Mouse (Mus musculus): ENCODE data around the gene Tmem163.

Tmem163 gene

DNA sequence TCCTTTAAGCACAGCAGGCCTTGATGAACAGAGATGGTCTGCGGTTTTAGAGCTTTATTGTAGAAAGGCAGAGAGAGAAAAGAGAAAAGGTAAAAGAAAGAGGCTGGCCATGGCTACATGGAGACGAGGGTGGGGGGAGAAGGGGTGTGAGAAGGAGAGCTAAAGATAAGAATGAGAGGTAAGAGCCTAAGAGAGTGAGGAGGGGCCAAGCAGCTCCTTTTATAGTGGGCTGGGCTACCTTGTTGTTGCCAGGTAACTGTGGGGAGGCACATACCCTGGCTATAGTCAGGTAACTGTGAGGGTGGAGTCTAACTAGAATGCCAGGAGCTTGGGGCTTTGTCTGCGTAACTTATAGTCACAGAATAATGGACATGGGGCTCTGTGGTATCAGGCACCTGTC lies 110.7 kb downstream of the Tmem163 start:
- DNase-seq (ENCODE audit: low spot score in 2 of 2): no peak

DNA sequence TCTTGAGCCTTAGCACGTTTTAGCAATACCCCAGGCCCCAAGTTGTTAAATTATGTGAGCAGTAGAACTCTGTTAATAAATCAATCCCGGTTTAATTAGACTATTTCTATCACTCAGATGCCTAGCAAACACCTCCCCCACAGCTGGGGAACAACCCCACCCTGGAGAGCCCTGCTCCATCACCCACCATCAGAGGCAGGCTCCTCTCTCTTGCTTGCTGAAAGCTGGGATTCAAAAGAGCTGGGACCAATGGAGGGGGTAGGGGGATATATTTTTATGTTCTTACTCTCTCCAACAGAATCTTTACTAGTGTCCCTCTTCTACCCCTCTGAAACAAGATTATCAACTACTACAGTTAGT lies 122.9 kb downstream of the Tmem163 start:
- no peak for DNase-seq (ENCODE audit: low spot score in 2 of 2)

DNA sequence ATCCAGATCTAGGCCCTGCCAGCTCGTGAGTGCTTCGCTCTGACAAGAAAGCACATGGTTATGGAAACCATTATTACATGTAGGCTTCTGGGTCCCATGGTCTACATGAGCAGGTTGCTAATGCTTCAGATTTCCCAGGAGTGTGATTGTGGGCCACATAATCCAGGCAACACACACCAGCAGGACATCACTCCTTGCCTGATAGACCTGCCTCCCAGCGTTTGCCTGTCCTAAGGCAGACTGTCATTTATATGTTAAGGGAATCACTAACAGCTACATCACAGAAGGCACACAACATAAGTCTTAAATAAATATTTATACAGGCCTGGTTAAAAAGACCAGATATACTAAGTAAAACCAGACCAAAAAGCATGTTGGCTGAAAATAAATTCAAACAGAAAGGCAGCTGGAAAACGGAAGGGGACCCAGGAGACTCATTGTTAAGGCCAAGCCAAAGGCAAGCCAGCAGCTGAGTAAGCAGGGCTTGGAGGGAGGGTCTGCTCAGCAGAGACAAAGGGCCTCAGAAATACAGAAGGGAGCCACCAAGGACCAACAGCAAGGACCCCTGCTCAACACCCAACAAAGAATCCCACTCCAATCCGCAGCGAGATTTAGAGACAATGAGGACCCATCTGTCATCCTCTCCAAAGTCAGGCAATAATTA lies 123.4 kb downstream of the Tmem163 start:
- DNase-seq (ENCODE audit: low spot score in 2 of 2): no peak

DNA sequence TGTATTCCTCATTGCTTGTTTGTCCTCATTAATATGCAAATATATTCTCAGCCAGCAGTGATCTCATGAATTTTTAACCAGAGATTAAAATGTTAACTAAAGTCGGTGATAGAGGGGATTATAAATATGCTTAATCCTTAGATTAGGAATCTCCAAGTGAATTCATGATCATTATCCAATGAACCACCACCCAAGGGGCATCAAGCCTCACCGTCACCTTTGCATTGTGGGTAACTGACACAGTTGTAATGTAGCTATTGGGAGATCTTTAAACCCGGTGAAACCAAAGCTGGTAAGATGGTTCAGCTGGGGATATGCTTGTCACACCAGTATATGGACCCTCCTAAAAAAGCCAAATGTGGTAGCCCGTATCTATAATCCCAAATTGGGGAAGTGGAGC lies 131.3 kb downstream of the Tmem163 start:
- no peak for DNase-seq (ENCODE audit: low spot score in 2 of 2)

DNA sequence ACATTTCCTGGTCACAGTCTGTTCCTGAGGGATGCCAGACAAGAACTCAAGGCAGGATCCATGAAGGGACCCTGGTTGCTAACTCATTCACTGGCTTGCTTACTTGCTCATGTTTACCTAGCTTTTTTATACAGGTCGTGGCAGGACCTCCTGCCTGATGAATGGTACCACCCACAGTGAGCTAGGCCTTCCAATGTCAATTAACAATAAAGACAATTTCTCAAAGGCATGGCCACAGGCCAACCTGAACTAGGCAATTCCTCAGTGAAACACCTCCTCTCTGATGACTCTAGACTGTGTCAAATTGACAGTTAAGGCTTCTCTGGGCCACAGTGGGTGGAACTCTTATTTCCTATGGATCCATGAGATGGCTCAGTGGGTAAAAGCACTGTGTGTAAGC lies 136.6 kb downstream of the Tmem163 start:
- DNase-seq (ENCODE audit: low spot score in 2 of 2): no peak

DNA sequence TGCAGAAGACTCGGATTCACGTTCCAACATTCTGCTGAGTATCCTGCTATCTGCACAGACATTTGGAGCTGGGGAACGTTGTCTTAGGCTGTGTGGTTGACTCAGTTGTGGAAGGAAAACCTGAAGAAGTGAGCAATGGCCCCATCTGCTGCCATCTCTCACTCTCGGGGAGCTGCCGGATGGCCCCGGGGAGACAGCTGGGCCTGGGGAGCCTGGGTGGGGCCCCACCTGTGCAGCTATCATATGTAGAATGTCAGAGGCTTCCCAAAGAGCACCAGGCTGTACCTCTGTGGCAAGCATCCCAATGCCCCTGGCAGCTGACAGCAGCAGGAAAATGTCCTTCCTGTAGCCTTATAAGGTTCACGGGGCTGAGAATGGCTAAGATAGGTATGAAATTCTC lies 137.4 kb downstream of the Tmem163 start:
- DNase-seq (ENCODE audit: low spot score in 2 of 2): no peak

DNA sequence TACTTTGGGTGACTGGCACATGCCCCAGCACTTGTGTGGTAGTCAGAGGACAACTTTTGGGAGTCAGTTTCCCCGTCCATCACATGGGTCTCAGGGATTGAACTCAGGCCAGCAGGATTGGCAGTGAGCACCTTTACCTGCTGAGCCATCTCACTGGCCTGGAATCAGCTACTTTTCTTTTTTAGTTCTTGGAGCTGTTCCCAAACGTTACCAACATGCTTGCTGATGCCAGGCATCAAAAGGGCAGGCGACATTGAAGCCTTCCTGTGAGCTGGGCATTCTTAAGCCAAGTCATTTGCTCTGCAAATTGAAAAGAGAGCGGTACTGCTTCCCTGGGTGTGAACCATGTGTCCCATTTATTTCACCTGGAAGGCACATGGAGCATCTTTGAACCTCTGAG lies 137.8 kb downstream of the Tmem163 start:
- DNase-seq (ENCODE audit: low spot score in 2 of 2): no peak

DNA sequence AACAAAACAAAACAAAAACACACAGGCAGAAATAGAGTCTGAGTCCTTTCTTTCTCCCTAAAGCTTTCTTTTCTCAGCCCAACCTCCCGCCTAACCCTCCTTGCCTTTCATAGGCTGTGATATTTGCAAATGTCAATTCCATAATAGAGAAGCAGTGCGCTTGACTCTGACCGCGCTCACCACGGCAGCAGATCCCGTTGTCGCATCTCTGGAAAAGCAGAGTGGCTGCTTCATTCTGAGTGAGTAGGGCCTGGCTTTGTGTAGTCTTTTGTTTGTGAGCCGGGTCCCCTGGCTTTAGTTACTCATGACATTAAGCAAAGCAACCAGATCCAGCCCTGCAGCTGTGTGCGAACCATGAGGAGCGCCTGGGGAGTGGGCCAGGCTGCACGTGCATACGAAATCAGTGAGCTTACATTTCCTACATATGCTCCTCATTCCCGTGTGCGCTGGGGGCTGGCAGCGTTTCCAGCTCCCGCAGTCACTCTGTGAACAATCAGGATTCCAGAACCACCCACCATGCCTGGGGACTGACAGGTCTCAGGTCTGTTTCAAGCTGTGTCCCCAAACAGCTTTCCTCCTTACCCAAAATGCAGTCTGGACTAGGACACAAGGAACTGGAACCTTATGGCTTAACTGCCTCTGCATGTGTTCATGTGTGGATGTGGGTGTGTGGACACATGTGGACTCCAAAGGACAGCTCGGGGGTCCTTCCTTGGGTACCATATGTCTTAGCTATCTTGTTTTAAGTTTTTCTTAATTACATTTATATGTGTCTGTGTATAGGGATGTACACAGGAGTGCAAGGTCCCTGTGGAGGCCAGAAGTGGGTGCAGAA lies 141.9 kb downstream of the Tmem163 start:
- DNase-seq (ENCODE audit: low spot score in 2 of 2): no peak

DNA sequence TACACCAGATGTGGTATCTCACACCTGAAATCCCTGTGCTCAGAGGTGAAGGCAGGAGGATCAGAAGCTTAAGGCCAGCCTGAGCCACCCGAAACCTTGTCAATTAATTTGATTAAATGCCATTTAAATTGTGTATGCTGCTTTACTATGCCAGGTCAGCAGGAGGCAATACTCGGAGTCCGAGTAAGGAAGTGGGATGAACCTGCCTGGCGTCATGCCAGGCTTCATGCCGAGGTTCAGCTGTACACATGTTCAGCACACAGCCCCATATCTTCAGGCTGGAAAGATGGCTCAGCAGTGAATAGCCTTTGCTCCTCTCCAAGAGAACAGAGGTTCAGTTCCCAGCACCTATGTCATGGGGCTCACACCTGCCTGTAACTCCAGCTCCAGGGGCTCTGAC lies 142.9 kb downstream of the Tmem163 start:
- DNase-seq (ENCODE audit: low spot score in 2 of 2): no peak

DNA sequence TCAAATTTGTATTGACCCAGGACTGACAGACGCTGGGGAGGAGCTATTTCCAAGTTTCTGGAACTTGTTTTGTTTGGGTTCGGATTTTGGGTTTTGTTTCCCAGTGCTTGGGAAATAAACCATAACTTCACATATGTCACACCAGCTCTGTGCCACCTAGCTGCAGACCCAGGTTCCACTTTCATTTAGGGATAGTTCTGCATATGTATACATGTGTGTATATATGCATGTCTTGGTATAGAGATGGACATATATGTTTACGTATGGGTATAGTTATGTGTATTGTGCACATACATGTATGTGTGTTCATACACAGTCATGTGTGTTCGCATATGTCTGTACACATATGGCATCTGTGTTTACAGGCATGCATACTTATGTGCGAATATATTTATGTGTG lies 147.6 kb downstream of the Tmem163 start:
- DNase-seq (ENCODE audit: low spot score in 2 of 2): no peak

DNA sequence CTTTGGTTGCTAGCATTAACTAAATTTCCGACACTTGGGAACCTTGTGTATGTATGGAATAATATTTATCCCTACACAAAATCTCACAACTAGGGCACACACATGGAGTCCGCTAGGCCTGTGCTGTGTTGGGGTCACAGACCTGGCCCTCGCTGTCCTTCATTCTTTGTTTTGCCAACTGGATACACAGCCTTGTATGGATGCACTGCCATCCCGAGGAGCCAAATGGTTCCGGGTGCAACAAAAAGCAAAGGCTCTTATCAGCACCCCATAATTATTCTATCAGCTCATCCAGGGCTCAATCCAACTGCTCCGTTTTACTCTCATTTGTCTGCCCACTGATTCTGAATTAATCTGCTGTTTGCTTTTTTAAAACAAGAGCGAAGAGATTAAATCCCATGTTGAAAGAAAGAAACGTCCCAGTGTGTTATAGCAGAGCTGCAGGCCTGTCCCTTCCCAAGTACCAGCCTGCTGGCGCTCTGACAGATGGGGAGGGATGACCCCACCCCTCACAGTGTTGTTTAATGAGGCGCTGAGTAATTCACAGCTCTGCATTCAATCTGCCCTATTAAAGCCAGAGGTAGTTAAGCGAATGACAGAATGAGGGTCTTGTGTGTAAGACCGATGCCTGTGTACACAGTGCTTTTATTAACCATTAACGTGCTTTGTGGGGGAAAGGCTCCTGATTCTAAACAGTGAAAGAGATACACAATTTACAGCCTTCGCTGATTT lies 148.3 kb downstream of the Tmem163 start:
- DNase-seq (ENCODE audit: low spot score in 2 of 2): no peak

DNA sequence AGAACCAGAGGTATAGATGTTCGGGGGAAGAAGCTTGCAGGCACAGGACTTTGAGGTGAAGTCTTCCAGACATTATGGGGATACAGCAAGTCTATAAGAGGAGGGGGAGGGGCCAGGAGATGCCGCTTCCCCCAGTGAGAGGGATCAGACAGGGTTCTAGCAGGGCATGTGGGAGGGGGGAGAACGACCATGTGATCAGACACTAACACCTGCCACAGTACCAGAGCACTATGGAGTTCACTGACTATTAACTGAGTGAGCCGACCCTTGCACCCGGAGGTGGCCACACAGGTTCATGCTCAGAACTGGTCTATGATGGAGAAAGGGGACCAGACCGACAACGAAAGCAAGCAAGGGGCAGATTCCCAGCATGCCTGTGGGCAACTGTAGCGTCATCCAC lies 156.0 kb downstream of the Tmem163 start:
- DNase-seq (ENCODE audit: low spot score in 2 of 2): no peak

DNA sequence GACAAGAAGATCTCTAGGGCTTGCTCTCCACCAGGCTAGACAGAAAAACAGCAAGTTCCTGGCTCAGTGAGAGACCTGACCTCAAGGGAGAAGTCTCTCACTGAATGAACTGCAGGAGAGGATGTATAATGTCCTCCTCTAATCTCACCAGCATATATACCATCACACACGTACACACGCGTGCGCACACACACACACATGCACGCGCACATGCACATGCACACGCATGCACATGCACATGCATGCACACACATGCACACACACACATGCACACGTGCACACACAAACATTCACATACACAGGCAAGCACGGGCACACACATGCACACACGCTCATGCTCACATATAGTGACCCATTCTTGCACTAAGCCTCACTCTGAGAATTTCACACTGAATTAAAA lies 164.5 kb downstream of the Tmem163 start:
- DNase-seq (ENCODE audit: low spot score in 2 of 2): no peak

DNA sequence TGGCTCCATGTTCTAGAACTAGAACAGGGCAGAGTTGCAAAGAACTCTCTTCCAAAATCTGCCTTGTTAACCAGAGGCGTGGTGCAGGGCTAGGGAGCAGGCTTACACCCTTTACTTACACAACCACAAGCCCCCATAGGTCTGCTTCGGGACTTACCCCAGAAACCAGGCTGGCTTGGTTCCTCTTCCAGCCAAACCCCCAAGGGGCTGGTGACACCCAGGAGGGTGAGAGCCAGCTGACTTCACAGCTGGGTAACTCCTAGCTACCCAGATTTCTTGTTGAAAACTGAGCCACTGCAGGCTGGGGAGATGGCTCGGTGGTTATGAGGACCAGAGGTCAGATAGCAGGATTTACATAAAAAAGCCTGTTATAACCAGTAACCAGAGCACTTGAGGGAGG lies 164.9 kb downstream of the Tmem163 start:
- peak; percentile 35 to 56 for DNase-seq (ENCODE audit: low spot score in 2 of 2)

DNA sequence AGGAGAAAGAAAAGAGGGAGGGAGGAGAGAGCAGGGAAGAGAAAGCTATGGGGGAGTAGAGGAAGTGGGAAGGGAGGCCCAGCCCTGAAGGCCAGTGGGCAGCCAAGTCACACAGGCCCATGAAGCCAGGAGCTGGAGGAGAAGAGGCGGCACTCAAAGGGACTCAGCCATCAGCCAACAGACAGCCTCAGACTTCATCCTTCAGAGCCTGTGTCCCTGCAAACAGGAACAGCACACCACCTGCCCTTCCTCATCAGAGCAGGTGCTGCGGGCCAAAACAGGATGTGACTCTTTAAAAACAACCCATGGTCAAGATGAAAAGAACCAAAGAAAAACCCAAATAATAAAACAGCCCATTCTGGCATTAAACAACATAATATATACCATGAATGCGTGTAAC lies 165.7 kb downstream of the Tmem163 start:
- peak in 1 of 2 experiments; percentile 33 for DNase-seq (ENCODE audit: low spot score in 2 of 2)

DNA sequence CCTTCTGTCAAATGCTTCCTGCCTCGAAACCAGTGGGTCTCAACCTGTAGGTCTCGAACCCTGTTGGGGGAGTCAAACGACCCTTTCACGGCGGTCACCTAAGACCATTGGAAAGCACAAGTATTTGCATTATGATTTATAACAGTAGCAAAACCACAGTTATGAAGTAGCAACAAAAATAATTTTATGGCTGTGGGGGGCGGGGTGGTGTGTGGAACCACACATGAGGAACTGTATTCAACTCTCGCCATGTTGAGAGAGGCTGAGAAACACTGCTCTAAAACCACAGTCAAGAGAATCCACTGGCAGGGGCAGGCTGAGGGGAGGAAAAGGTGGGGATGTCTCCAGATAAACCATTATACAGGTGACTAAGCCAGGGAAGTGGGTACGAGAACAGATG lies 166.2 kb downstream of the Tmem163 start:
- peak in 1 of 2 experiments; percentile 36 for DNase-seq (ENCODE audit: low spot score in 2 of 2)

DNA sequence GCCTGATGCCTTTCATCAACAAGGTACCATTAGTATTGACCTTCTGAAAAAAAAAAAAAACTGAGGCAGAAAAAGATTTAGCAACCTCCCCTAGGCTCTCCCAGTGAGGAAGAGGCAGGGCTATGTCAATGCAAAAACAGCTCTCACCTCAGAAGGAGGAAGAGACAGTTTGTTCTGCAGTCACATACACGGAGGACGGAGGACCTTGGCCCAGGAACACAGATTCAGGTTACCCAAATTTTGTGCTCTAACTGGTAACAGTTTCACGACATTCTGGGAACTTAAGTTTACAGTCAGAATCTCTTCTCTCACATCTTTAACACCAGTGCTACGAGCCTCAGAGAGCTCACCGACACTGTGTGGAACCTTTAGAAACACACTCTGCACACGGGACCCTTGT lies 166.6 kb downstream of the Tmem163 start:
- DNase-seq (ENCODE audit: low spot score in 2 of 2): peak in 1 of 2 experiments; percentile 15

DNA sequence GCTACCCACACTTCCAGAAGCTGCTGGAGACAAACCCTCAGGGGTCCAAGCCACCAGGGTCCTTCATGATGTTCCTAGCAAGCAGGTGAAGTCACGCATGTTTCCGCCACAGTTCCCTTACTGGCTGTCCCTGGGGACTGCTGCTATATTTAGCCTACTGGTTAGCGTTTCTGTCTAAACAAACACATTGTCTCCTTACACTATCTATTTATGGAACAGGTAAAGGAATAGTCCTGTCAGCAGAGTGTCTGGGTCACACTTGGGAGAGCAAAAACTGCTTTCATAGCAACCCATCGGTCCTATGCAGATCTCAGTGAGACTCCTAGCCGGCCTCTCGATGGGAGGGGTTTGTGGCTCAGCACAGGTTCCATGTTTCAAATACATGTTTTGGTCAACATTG lies 168.0 kb downstream of the Tmem163 start:
- DNase-seq (ENCODE audit: low spot score in 2 of 2): peak in 1 of 2 experiments; percentile 38

DNA sequence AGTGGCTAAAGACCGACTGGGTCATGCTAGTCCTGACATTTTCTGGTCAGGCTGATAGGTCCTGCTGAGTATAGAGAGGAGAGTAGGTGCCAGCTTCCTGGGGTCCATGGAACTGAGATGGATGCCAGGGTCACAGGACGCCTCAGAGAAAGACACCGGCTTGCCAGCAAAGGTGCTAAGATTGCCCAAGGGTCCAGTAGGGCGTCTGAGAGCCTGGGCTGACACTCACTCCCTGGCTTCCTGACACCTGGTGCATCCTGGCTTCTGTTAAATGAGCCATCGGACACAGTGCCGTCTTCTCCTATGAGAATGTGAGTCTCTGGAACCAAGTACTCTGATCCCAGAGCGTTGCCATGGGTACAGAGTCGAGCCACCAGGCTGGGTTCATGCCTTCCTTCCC lies 170.4 kb downstream of the Tmem163 start:
- no peak for DNase-seq (ENCODE audit: low spot score in 2 of 2)

DNA sequence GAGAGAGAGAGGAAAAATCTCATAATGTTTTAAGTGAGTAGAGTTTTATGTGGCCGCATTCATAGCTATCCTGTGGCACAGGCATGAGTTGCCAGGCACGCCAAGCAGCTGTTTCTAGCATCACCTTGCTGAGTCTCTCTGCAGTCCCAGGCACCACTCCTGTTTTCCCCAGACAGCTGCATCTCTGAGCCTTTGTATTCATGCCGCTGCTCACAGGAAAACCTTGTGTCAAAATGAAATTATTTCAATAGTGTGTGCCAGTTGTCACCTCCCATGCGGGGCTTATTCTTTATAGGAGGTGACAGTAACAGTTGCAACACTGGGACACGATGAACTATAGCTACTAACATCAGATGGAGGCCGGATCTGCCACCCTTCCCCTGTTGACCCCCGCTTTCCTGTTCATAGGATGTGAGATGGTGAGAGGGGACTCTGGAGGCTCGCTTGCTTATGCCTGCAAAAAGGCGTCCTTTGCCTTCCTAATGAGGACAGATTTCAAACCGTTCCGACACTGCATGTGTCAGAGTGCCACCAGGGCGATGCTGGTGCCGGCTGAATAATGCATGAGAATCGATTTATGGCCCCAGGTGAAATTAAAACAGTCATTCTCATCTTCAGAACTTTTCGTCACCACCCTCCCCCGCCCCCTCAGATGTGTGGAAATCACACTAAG lies 171.1 kb downstream of the Tmem163 start:
- DNase-seq (ENCODE audit: low spot score in 2 of 2): no peak

DNA sequence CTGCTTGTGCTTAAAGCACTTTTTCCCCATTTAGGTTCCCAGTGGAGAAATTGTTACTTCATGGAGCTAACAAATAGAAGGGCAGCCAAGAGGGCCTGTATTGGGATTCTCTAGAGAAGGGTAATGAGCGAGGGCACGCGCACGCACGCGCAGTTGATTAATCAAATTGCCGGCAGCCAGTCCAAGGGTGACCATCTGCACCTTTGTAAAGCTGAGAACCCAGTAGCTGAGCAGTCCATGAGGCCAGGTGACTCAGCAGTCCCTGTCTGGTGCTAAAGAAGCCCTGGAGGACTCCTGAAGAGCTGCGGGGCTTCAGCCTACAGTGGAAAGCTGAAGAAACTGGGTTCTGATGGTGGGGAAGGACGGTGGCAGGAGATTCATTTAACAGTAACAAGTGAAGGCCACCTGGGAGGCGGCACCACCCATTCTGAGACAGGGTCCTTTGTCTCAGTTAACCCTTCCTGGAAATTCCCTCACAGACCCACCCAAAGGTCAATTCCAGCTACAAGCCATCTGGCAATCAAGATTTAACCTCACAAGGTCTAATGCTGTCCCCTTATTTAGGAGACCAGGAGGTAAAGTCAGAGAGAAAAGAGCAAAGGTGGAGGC lies 172.2 kb downstream of the Tmem163 start:
- no peak for DNase-seq (ENCODE audit: low spot score in 2 of 2)

DNA sequence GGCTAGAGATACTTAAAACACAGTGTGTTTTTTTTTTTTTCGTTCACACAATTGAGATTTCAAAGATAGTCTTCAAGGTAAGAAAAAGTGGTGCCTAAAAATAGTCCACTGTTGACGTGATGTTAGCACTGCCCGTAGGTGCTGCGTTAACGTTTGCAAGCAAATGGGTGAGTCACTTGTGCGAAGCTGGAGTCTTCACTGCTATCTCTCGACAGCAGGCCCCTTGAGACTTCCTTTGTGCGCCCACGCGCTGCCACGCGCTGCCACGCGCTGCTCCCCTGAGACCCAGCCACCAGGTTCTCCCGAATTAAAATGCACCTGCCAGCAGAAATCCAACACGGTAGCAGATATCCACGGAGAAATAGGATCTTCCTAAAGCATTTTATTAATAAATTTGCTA lies 178.6 kb downstream of the Tmem163 start:
- peak in 1 of 2 experiments; percentile 31 for DNase-seq (ENCODE audit: low spot score in 2 of 2)
